Mouse (Mus musculus): ENCODE measurements around the gene Ascl5.

- TF ChIP-seq TBP (IDR thresholded peaks at IDR 0.05; ENCODE audit: low read depth, low read length) (no peak), KAT2A (conservative IDR thresholded peaks at IDR 0.05; ENCODE audit: low read depth, low read length) (no peak), POLR2A (IDR thresholded peaks at IDR 0.05; ENCODE audit: control insufficient read depth in 1 of 2, insufficient read depth in 1 of 2, low read depth in 1 of 2, low read length in 2 of 2, poor library complexity in 1 of 2) (no peak)
Measured at GRCm38 (mm10) chr1:136089368-136090165, 39.0 kb downstream of the Ascl5 start.

All from MEL (cell line).